Mouse (Mus musculus) WW6 (cell line): ENCODE results near the gene Naa25.
"Not testable (repeated sequence)": the region's sequence is repeated elsewhere in the genome, so short reads cannot be mapped to it uniquely, and the experiment has no call there.

ENCODE experiments used
- DNase-seq: peaks from one replicate; pipeline ENCODE4 v3.0.0-alpha.2; 2013; ENCODE audit warnings: low read depth, low spot score

Gene Naa25

DNA sequence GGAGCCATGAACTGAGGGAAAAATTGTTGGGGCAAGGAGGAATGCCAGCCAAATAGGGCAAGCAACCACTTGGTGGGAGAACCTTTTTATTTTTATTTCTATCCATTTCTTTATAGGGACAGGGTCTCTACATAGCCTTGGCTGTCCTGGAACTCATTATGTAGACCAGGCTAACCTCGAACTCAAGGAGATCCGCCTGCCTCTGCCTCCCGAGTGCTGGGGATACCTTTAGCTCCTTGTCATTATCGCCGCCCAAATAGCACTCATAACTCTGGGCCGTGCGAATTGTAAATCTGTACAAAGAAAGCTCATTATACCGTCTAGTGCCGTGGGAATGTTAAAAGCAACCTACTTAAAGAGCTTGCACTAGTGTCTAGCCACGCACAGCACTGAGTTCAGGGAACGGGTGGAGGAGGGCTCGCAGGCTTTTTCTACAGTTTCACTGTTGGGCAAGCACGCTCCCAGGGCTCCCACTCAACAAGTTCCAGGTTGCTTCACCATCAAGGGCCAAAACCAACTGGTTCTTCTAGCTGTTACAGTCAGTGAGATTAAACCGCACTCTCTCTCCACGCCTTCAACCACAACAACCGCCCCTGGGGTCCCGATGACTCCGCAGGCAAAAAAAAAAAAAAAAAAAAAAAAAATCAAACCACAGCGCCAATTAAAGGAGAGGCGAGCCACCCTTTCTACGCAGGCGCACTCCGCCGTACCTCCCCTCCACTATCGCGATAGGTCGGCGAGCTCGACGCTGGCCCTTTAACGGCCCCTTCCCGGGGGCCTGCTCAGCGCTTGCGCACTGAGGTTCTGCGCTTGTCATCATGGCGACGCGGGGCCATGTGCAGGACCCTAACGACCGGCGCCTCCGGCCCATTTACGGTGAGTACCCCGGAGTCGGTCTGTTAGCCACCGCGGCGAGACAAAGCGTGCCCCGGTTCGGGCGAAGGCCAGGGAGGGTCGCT lies at the start of gene Naa25:
Gene Naa25 (plus strand): TSS at position 750 of the 959 bp plus-strand sequence.
- peak; percentile 84 for DNase-seq

GRCm38 (mm10) chr5:121359229-121359628 lies 38.5 kb upstream of the Naa25 start:
- no peak for DNase-seq

DNA sequence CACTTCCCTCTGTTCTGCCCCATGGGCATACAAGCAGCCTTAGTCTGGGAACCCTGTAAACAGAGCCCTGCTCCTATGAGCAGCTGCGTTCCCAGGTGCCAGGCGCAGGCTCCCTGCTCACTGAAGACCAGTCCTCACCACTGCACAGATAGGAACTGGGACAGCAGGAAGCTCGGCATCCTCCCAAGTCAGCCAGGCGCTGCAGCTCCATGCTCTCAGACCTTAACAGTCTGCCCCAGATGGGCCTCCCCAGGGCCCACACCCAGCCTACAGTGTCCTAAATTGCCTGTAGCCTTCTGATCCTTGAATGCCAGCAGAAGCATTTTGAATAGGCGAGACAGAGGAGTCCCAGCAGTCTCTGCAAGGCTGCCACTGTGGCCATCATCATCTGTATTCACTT lies 36.0 kb upstream of the Naa25 start:
- no peak for DNase-seq

GRCm38 (mm10) chr5:121363441-121363840 lies 34.3 kb upstream of the Naa25 start:
- DNase-seq: no peak

DNA sequence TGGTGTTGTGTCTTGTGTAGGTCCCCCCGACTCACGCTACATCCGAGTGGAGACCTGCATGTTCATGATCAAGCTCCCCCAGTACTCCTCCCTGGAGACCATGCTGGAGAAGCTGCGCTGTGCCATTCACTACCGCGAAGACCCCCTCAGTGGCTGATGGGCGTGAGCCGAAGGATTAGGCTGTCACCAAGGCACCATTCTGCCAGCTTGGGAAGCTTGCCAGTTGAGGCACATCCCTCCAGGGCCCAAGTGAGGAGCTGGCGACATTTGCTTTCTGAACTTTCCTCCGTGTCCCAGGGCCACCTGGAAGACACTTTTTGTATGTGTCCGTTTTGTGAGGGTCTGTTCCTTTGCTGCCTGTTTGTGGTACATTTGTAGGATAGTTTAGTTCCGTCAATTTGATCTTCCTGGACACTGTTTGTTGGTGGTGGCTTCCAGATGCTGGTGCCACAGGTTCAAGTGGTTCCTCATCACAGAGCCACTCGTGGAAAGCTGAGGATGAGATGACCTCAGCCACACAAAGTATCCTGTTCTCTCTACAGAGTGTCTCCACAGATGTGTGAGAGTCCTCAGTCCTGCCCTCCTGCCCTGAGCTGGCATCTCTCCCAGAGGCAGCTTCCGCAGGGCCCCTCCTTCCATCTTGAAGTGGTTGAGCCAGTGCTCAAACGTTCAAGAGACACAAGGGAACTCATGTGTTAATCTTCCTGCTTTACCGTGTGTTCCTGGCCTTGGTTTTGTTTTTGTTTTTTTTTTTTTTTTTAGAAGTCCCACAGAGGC lies 31.1 kb upstream of the Naa25 start:
- DNase-seq: no peak

DNA sequence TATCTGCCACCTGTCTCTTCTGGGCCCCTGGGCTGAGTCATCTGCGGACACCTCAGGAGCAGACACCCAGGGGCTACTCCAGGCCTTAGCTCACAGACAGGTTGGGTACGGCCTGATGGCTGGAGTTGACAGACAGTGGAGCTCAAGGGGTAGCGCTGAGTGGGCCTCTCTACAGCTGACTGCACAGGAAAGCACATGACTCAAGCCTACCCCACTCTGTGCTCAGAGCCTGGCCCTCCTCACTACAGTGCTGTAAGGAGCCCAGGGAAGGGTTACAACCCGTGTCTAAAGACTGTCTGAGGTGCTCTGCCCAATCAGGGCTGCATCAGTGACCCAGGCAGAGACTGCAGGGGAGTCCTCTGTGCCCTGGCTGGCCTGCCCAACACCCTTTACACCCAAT lies 30.5 kb upstream of the Naa25 start:
- no peak for DNase-seq

DNA sequence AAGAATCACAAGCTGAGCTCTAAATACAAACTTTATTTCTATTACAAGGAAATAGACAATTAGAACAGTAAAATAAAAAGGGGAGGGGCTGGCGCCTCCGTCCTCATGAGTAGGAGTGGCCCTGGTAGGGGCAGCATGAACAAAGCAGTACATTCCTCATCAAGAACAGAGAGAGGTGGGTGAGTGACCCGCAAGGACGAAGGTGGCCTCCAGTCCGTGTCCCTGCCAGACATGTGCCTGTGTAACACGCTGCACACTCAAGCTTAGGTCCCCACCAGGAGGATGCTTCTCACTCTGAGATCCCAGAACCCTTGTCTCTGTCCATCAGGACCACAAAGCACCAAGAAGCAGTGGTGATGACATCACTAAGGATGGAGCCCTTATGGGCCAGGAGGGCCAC lies 26.0 kb upstream of the Naa25 start:
- no peak for DNase-seq

DNA sequence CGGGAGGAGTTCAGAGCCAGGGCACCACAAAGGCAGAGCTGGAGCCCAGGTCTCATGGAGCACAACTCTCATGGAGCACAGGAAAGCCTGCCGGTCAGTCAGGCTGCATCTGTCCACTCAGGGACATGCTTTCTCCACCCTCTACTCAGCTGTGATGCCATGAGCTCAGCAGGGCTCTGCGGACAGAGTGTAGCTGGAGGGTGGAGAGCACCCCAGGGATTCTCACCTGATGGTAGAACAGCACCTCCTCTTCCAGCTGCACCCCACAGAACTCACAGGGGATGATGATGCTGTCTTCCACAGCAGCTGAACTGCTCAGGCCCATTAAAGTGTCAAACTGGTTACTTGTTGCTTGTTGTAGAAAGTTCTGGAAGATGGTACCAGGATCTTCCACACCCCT lies 22.9 kb upstream of the Naa25 start:
- no peak for DNase-seq

- DNase-seq: not testable (repeated sequence)
Measured at GRCm38 (mm10) chr5:121376972-121377371, 20.8 kb upstream of the Naa25 start.

DNA sequence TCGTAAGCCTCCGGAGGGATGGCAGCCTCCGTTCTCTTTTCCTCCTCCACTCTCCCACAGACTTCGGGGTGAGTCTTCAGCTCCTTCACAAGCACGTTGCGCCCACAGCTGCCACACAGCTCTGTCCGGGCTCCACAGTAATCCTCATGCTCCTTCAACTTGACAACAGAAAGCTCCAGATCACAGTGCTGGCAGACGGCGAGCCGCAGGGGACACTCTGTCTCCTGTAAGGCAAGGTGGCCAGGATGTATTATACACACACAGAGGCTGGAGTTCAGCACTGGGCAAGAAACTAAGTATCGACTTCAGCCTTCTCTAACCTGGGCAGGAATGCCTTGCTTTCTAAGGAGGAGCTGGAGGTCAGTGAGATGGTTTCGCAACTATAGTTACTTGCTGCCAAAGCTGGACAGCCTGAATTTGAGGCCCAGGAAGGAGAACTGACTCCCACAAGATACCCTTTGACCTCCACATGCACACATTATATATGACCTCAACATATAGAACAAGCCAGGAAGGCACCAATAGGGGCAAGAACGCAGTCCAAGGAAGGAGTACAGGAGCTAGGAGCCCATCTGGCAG lies 19.0 kb upstream of the Naa25 start:
- no peak for DNase-seq

DNA sequence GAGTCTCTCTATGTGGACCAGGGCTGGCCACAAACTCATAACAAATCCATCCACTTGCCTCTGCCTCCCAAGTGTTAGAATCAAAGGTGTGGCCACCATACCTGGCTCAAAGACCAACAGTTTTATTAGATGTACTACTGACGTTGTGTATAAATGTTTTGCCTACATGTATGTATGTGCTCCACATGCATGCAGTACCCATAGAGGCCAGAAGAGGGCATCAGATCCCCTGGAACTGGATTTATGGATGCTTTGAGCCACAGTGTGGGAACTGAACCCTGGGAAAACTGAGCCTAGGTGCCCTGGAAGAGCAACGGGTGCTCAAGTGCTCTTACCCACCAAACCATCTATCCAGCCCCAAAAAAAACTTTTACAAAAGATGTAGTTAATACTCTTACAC lies 17.0 kb upstream of the Naa25 start:
- no peak for DNase-seq

DNA sequence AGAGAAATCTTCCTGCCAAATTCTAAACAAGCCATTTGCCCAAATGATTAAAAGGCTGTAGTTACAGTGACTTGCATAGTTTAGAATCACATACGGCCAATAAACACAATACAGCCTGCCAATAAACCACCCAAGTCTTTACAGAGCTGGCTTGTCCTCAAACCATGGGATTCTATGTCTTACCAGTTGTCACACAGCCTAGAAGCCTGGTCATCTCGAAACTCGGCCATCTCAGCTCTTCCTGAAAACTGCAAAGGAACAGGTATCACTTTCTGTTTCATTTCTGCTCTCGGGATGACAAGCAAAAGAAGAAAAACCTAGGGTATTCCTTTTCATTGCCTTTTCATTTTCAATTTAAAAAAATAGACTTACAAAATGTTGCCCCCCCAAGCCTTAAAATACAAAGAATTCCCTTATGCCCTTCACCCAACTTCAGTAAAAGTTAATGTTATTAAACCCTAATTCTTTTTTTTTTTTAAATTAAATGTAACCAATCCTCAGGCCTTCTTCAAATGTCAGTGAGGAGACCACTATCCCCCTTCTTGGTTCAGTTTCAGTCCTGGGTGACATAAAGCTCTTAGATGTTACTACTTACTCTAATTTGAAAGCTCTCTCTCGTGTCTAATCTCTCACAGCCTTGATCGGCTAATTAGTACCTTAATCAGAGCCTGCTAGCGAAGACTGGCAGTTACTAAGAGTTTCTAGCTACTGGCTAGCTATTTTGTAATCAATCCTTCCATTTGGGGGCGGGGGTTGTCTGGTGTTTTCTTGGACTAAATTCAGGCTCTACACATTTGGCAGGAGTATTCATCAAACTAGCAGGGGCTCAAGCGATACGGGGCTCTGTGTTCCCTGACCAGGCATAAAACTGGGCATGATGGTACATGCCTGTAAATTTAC lies 13.6 kb upstream of the Naa25 start:
- DNase-seq: no peak

DNA sequence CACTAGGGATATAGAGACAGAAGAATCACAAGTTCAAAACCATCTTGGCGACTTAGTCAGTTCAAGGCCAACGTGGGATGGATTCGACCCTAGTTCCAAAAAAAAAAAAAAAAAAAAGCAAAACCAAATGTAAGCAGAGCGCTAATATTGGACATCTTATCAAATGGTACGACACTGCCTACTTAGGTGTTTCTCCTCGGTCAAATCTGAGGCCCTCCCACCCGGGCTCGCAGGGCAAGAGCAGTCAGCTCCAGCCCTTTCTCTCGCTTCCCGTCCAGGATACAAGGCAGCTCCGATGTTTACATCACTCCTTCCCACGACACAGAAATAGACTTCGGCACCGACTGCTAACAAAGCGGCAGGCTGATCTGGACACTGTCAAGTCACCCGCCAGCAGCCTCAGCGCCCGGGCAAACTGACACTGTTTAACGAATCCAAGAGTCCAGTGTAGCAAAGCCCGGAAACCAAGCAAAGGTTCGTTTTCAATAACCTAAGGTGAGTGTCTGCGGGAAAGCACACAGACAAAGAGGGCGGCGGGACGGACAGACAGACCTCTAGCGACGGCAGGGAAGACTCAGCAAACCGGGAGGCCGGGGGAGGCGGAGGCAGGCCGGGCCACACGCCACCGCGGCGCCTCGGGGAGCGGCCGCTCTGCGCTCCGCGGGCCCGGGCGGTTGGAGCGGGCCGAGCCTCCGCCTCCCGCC lies 12.8 kb upstream of the Naa25 start:
- DNase-seq: no peak

DNA sequence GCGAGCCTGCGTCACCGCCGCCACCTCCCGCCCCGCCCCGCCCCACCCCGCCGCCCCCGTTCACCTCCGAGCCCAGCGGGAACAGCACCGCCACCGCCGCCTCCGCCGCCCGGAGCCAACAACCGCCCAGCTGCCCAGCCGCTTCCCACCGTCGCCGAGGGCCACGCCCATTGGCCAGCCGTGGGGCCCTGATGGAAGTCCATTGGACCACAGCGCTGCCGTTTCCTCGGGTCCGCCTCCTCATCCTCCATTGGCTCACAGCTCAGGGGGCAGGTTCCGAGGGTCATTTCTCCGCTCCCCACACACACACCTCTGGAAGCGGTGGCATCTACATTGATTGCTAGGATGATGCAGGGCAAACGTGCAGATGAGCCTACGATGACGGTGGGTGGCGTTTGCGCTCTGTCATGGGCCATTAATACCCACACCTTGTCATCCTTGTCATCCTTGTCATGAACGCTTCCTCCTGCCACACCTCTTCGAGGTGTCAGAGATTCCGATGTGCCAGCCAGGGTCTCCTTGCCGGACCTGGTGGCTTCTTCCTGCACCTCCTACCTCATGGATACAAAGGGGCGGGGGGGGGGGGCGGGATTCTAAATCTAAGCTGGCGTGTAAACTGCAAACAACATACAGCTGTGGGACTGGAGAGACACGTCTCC lies 12.1 kb upstream of the Naa25 start, which contains the start of gene Trafd1:
Gene Trafd1 (minus strand): TSS at position 172 of the 659 bp plus-strand sequence.
- DNase-seq: peak; percentile 66

- DNase-seq: no peak
Measured at GRCm38 (mm10) chr5:121386120-121386909, 11.4 kb upstream of the Naa25 start.

DNA sequence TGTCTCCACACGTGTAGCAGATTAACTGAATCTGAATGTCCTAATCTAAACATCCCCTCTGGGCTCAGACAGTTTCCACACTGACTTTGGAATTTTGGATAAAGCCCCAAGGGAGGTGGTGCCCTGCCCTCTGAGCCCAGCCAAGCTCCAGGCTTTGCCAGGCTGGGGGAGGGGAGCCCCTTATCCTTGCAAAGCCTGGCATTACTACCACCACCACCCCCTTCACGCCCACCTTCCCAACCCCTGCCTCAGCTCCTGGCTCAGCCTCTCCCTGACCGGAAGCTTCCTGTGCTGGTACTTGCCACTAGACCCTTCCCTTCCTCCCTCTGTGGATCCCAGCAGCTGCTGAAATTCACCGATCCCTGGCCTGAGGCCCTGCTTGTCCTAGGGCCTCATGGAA lies 10.6 kb upstream of the Naa25 start:
- no peak for DNase-seq

- no peak for DNase-seq
Measured at GRCm38 (mm10) chr5:121389106-121389505, 8.6 kb upstream of the Naa25 start.

DNA sequence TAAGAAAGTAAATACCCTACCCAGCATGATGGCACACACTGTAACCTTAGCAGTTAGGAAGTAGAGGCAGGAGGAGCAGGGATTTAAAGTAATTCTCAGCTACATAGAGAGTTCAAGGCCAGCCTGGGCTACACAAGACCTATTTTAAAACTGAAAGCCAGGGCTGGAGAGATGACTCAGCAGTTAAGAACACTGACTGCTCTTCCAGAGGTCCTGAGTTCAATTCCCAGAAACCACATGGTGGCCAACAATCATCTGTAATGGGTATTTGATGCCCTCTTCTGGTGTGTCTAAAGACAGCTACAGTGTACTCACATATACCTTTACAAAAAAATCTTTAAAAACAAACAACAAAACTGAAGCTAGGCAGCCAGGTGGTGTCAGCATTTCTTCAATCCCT lies 8.0 kb upstream of the Naa25 start:
- no peak for DNase-seq

DNA sequence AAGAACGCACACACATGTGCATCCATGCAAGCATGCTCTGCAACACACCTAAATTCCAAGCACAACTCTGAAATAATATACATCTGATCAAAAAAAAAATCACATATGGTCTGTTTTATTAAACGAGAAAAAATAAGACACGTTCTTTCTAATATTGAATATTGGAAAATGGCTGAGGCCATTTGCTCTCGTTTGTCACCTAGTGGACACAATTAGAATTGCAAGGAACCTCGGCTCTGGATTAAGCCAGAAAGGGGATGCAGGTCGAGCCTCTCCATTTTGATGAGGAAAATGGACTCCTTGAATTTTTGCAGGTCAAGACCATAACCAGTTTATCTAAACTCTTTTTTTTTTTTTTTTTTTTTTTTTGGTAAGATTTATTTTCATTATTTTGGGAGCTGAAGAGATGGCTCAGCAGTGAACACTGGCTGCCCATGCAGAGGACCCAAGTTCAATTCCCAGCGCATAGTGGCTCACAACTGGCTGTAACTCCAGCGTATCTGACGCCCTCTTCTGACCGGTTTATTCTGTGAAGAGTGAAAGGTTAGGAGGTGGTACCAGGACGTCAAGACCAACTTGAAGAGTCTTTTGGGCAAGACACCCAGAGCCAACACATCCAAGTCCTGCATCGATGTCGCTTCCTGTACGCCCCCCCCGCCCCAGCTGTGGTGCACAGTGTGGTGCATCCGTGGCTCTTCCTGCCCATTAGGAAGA lies 4.9 kb upstream of the Naa25 start:
- DNase-seq: no peak
